Mouse (Mus musculus) stomach, postnatal 0 days (tissue): ENCODE measurements around the gene Dap.

Experiments used
- CTCF ChIP-seq: IDR thresholded peaks from 2 replicates; pipeline ENCODE4 v1.5.1; 2016; ENCODE audit warnings: antibody characterized with exemption, low read depth, mild to moderate bottlenecking, moderate library complexity
- EP300 ChIP-seq: optimal IDR thresholded peaks from 2 replicates; pipeline ENCODE3; 2016; ENCODE audit warnings: antibody characterized with exemption

GRCm38 (mm10) chr15:31236549-31236907, 12.4 kb downstream of the Dap start:
- no peak for TF ChIP-seq CTCF
- TF ChIP-seq EP300, result no peak
